ENCODE assay signal across 14 mouse cellular contexts in genomic region chr4:45976931-45977667, GRCm38 (mm10).
"Had no signal": no experiment of that assay in that cellular context is flagged by ENCODE, and none has a peak within 500 bp of the region (broad histone marks: within the 10 kb centered on the region; RNA-seq: fewer than 3 reads in every experiment).

No protein-coding gene starts in this region.

- H3K4me2 ChIP-seq: limb, embryonic 13.5 days; liver, embryonic 13.5 days; midbrain, embryonic 11.5 days had no signal

- H3K27ac ChIP-seq: limb, embryonic 10.5 days; limb, embryonic 13.5 days; liver, embryonic 13.5 days; stomach, postnatal 0 days had no signal

- H3K36me3 ChIP-seq: limb, embryonic 10.5 days; limb, embryonic 13.5 days; liver, embryonic 13.5 days had no signal

- H3K9me3 ChIP-seq: limb, embryonic 10.5 days; limb, embryonic 13.5 days; liver, embryonic 13.5 days had no signal

- H3K9ac ChIP-seq: limb, embryonic 13.5 days; liver, embryonic 13.5 days had no signal

- H3K4me3 ChIP-seq: limb, embryonic 10.5 days; limb, embryonic 13.5 days; liver, embryonic 13.5 days had no signal

- DNase-seq: kidney, postnatal 14 days; liver; liver, embryonic 13.5 days; lung, adult 2 months; lung, postnatal 14 days; lung, postnatal 4 days; midbrain, embryonic 14.5 days; thymus, adult 2 months; thymus, postnatal 14 days; thymus, postnatal 4 days had no signal
